Mouse (Mus musculus) CD8-positive naive resting alpha-beta T cell, adult 2 months (primary cell): ENCODE measurements around the gene Maml1.

Experiments used
- DNase-seq, 2 experiments: peaks; one replicate each; pipeline ENCODE4 v3.0.0; 2022; ENCODE audit warnings: low read depth in 2 of 2, low spot score in 2 of 2

Maml1 gene

GRCm38 (mm10) chr11:50285263-50285662 lies 6.8 kb downstream of the Maml1 start:
- DNase-seq, result no peak

DNA sequence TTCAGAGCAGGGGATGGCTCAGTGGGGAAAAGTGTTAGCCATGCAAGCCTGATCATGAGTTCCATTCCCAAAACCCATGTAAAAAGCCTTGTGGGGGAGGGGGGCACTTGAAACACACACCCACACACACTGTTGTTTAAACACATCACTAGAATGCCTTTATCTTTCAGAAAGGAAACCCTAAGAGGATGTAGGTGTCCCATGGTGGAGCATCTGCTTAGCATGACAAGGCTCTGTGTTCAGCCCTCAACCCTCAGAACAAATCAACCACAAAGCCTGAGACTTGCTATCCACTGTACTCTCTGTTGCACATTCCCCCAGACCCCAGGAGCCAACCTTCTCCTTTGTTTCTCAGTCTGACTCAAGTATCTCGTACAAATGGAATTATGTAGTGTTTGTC lies 12.1 kb downstream of the Maml1 start:
- peak in 1 of 2 experiments; percentile 14 for DNase-seq

DNA sequence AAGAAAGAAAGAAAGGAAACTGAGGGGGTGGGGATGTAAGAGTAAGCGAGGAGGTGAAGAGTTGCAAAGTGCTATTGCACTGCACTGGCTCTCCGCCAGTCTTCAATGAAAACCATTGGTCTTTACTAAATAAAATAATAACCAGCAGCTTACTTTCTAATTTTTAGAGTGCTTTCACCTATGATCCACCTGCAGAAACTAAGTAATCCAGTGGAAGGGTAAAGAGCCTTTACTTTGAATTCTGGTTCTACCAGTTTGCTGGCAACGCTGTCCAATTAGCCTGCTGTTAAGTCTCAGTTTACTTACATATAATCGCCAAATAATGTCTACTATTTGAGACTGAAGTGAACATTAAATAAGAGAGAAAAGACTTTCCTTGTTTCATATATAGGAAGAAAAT lies 13.1 kb downstream of the Maml1 start:
- no peak for DNase-seq

DNA sequence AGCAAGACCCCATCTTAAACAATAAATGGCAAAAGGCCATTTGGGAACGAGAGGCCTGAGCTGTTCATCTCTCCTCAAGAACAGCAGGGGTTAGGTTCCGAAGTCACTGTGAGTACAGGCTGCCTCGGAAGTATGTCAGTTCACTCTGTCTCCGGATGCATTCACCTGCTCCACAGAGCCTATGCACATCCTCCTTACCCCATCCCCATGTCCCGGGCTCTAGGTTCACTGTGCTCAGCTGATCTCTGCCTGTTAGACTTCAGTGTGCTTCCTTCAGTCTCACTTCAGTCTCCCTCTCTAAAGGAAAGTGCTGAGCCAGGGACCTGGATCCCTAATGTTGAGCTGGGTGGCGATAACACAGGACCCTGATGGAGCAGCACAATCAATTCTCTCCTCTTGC lies 14.4 kb downstream of the Maml1 start:
- DNase-seq, result no peak

DNA sequence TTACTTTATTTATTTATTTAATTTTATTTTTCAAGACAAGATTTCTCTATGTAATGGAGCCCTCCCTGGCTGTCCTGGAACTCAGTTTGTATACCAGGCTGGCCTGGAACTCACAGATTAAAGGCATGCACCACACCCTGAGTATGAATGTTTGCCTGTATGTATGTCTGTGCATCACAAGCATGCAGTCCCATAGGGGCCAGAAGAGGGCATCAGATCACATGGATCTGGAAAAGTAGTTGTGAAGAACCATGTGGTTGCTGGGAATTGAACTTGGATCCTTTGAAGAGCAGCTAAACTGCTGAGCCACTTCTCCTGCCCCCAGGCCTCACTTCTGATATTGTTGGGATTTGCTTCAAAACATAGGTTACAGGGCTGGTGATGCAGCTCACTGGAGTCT lies 15.1 kb downstream of the Maml1 start:
- DNase-seq, result no peak

GRCm38 (mm10) chr11:50275568-50276151 lies 16.5 kb downstream of the Maml1 start:
- no peak for DNase-seq

DNA sequence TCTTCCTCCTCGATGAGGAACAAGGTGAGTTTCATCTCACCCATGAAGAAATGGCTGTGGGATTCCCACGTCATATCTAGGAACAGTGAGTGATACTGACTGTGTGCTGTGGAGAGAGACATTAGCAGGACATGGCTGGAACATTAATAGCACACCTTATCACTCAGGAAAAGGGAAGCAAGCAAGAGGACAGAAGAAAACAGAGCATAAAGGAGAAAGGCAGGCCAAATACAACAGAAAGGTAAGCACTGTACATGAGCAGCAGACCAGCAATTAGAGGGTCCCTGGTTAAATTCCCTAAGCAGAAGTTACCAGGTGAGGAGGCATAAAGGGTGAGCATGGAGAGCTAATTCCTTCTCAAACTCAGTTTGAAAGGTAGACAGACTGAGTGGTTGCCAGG lies 17.0 kb downstream of the Maml1 start:
- no peak for DNase-seq

- DNase-seq, result no peak
These were observed 19.3 kb downstream of the Maml1 start for GRCm38 (mm10) chr11:50272819-50273218.

DNA sequence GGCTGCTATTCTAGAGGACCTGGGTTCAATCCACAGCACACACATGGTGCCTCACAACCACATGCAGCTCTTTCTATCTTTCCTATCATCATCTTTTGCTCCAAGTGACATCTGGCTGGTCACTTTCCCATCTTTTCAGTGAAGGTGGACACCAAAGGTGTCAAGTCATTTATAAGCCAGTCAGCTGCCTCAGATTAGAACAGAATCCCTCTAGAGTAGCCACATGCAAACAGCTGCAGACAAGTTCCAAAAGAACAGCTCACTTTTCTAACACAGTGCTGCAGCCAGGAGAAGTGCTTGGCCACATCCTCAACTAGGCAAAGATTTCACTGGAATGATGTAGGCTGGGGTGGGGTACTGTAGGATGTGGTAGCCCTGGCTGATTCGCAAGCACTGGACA lies 22.2 kb downstream of the Maml1 start:
- no peak for DNase-seq

- DNase-seq, result peak in 1 of 2 experiments; percentile 33
These were observed 22.9 kb downstream of the Maml1 start for GRCm38 (mm10) chr11:50269163-50269562.

GRCm38 (mm10) chr11:50266997-50267396 lies 25.1 kb downstream of the Maml1 start:
- DNase-seq, result no peak

DNA sequence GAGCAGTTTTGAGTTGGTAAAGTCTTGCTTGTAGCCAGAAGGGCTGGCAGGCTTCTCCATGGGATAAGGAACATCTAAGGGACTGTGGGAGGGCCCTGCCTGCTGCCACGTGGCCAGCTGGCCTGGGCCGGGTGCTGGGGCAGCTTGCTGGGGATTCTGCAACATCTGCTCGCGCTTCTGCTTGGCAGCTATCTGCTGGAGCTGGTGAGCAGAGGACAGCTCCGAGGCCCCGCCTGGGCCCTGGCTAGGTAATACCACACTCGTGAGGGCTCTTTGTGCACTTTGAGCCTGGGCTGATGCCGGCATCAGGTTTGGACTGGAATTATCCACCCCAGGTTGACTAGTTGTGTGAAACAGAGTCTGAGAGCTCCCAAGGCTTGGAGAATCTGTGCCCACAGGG lies 26.2 kb downstream of the Maml1 start:
- DNase-seq, result no peak

GRCm38 (mm10) chr11:50263198-50263597 lies 28.9 kb downstream of the Maml1 start:
- no peak for DNase-seq

DNA sequence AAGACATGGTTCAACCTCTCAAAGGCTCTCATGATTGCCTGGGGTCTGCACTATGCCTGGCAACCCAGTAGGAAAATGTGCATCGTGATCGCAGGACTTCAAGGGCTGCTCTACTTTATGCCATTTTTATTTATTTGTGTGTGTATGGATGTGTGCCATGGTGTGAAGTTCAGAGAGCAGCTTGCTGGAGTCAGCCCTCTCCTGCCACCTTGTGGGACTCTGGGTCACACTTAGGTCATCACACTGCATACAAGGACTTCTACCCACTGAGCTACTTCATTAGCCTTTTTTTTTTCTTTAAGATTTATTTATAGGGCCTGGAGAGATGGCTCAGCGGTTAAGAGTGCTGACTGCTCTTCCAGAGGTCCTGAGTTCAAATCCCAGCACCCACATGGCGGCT lies 30.1 kb downstream of the Maml1 start:
- DNase-seq, result no peak

- no peak for DNase-seq
These were observed 33.8 kb downstream of the Maml1 start for GRCm38 (mm10) chr11:50258310-50258709.

DNA sequence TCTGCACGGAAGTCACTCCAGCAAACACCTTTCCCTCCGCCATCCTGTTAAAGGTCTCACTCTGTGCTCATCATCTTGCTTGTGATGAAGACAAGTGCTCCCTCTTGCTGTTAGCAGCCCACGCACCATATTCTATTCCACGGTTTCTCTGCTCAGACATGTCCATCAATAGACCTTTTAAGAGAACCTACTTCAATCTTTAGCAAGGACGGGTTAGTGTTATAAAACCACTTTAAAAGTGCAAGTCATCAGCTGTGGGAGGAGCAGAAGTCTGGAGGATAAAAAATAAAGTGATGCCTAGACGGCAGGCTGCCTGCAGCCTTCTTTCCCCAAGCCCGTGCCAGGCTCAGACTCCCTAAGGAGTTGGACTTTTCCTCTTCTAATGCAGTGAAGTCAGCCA lies 35.5 kb downstream of the Maml1 start:
- DNase-seq, result no peak

GRCm38 (mm10) chr11:50254010-50254580 lies 38.0 kb downstream of the Maml1 start:
- no peak for DNase-seq

DNA sequence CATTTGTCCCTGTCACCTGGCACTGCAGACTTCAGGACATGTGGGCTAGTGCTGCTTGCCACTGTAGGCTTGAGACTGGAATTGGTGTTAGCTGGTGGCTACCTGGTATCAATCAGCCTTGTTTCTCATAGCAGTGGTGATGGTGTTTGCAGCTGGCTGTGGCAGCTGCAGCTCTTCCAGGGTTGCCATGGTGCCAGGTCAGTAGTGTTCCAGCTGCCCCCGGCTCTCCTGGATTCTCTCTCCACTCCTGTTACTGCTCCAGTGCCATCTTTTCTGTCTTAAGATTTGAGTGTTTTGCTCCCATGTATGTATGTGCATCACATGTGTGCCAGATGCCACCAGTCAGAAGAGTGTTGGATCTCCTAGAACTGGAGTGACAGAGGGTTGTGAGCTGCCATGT lies 38.7 kb downstream of the Maml1 start:
- no peak for DNase-seq

- no peak for DNase-seq
These were observed 39.3 kb downstream of the Maml1 start for GRCm38 (mm10) chr11:50252684-50253265.

GRCm38 (mm10) chr11:50252166-50252565 lies 39.9 kb downstream of the Maml1 start:
- DNase-seq, result no peak

DNA sequence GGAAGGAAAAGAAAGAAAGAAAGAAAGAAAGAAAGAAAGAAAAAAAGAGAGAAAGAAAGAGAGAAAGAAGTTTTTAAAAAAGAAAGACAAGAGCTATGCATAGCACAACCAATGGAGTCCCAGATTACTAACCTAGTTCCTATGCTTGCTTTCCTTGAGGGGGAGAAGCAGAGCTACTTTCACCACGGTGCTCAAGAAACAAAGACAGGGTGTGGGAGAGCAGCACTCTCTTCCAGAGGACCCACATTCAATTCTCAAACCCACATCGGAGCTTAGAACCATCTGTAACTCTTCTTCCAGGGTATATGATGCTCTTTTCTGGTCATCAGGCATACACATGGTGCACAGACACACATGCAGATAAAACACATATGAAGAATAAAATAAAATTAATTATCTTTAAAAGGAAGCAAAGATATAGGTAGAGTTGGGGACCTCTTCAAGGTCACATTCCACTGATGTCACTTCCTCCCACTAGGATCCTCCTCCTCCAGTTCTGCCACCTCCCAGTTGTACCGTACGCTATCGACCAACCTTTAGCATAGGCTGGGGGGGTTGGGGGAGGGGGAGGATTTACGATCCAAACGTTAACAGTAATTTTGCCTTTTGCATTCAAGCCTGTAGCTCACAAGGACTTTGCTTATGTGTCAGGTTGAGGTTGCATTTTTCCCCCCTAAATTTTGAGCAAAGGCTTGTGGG lies 43.5 kb downstream of the Maml1 start:
- no peak for DNase-seq

GRCm38 (mm10) chr11:50245269-50245668 lies 46.8 kb downstream of the Maml1 start:
- DNase-seq, result no peak
